Mouse (Mus musculus): ENCODE results near the gene Terf2.

GRCm38 (mm10) chr8:107116023-107116422 is 19.7 kb upstream of the Terf2 start:
- TF ChIP-seq GATA1 (IDR thresholded peaks at IDR 0.05; ENCODE audit: borderline replicate concordance, low read length), result no peak
- TF ChIP-seq FLI1 (IDR thresholded peaks at IDR 0.05; ENCODE audit: low read length), result no peak
